Mouse (Mus musculus) kidney, postnatal 0 days (tissue): ENCODE measurements at regions not wholly inside any gene's neighbourhood (a gene's known extent, or its start where the extent isn't known, plus 50 kb on each side); places are given as distances from the start of the nearest gene placed in this dataset.
A peak's percentile ranks its signal among the peaks of the same experiment; 100 is the strongest.

Experiments
- ATAC-seq: fragments of 200-750 bp; cut with Nextera tagmentation; replicated peaks from 2 replicates; pipeline ENCODE4 v1.8.0; 2017; ENCODE audit warnings: low read depth, moderate number of reproducible peaks, moderate TSS enrichment, moderate library complexity; ENCODE audit not compliant: low FRiP score
- DNase-seq: peaks from one replicate; pipeline ENCODE4 v3.0.0-alpha.2; 2016; ENCODE audit warnings: low spot score
- H3K27ac ChIP-seq: fragments of 300-500 bp; sonication (generic); 2 replicates; pipeline ENCODE4 v1.5.1; 2014; ENCODE audit warnings: mild to moderate bottlenecking
- H3K27me3 ChIP-seq: fragments of 300-500 bp; sonication (generic); 2 replicates; pipeline ENCODE4 v1.6.1; 2014; ENCODE audit warnings: low read length, mixed read lengths; ENCODE audit not compliant: insufficient read depth
- H3K36me3 ChIP-seq: fragments of 300-500 bp; sonication (generic); 2 replicates; pipeline ENCODE4 v1.6.1; 2014; ENCODE audit warnings: low read length, mixed read lengths; ENCODE audit not compliant: insufficient read depth
- H3K4me1 ChIP-seq: fragments of 300-500 bp; sonication (generic); replicated peaks from 2 replicates; pipeline ENCODE4 v1.6.1; 2014; ENCODE audit warnings: antibody characterized with exemption, low read length, mixed read lengths; ENCODE audit not compliant: insufficient read depth
- H3K4me2 ChIP-seq: fragments of 300-500 bp; sonication (generic); 2 replicates; pipeline ENCODE4 v1.6.1; 2014; ENCODE audit warnings: mild to moderate bottlenecking, low read length, moderate library complexity, mixed read lengths
- H3K4me3 ChIP-seq: fragments of 300-500 bp; sonication (generic); replicated peaks from 2 replicates; pipeline ENCODE4 v1.5.1; 2014; ENCODE audit warnings: low read depth, low read length
- H3K9ac ChIP-seq: fragments of 300-500 bp; sonication (generic); 2 replicates; pipeline ENCODE4 v1.6.1; 2014; ENCODE audit warnings: low read depth, low read length
- H3K9me3 ChIP-seq: fragments of 300-500 bp; sonication (generic); replicated peaks from 2 replicates; pipeline ENCODE4 v1.6.1; 2016; ENCODE audit warnings: low read length, inconsistent platforms, mixed read lengths
- CTCF ChIP-seq: IDR thresholded peaks from 2 replicates; pipeline ENCODE4 v1.5.1; 2016; ENCODE audit warnings: antibody characterized with exemption, low read depth, mild to moderate bottlenecking, moderate library complexity
- WGBS: fragments of 180-500 bp; shearing (Covaris S2); extraction: QIAGEN DNeasy Blood & Tissue Kit; methylation state at CpG from one replicate; pipeline ENCODE4 v1.1.7; 2014; 5-methylcytosine and 5-hydroxymethylcytosine counted together

- Histone ChIP-seq H3K9ac (no peak overlapping the region), H3K9me3 (no peaks in the 10 kb centered on the region), H3K4me1 (no peaks in the 10 kb centered on the region), H3K27me3 (no peaks in the 10 kb centered on the region), H3K4me3 (no peak overlapping the region), H3K27ac (no peak overlapping the region), H3K4me2 (no peak overlapping the region), H3K36me3 (no peaks in the 10 kb centered on the region)
- ATAC-seq (no peak), DNase-seq (no peak)
- no peak for TF ChIP-seq CTCF
- 79% methylated on average over 25 of the region's 25 CpGs for WGBS
Measured at GRCm38 (mm10) chr10:126169095-126169873, 203.3 kb downstream of the Lrig3 start.

GRCm38 (mm10) chr10:126169874-126170163 lies 203.9 kb downstream of the Lrig3 start:
- peak; percentile 39; the same call in 1 of the 2 replicates for TF ChIP-seq CTCF
- Histone ChIP-seq H3K36me3 (no peaks in the 10 kb centered on the region), H3K9ac (no peak overlapping the region), H3K9me3 (no peaks in the 10 kb centered on the region), H3K27me3 (no peaks in the 10 kb centered on the region), H3K4me2 (no peak overlapping the region), H3K4me3 (no peak overlapping the region), H3K4me1 (no peaks in the 10 kb centered on the region), H3K27ac (no peak overlapping the region)
- no peak for DNase-seq
- no peak for ATAC-seq
- 71% methylated on average over 5 of the region's 5 CpGs for WGBS

- TF ChIP-seq CTCF: no peak
- Histone ChIP-seq H3K4me3 (no peak overlapping the region), H3K9me3 (no peaks in the 10 kb centered on the region), H3K36me3 (no peaks in the 10 kb centered on the region), H3K4me1 (no peaks in the 10 kb centered on the region), H3K27me3 (no peaks in the 10 kb centered on the region), H3K27ac (no peak overlapping the region), H3K9ac (no peak overlapping the region), H3K4me2 (no peak overlapping the region)
- WGBS: 87% methylated on average over 4 of the region's 4 CpGs
- DNase-seq (no peak), ATAC-seq (no peak)
Measured at GRCm38 (mm10) chr10:126176759-126177473, 210.9 kb downstream of the Lrig3 start.

DNA sequence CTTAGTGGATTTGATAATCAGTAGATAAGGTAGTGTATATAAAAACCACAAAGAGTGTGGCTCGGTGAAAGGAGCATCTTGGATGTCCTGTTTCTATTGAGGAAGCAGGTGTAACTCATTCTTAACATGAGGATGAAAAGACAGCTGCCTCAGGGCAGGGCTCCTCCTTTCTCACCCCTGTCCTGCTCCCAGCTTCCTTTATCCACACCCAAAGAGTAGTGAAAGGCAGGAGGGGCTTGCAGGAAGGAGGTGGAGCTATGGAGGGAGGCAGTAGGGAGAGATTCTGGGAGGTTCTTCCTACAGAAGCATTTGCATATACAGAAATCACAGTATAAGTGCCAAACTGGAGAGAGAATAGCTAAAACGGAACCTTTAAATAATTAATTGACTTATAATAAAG lies 216.4 kb downstream of the Lrig3 start:
- H3K4me3 ChIP-seq: no peak overlapping the region
- no peak for TF ChIP-seq CTCF
- H3K27me3 ChIP-seq: no peaks in the 10 kb centered on the region
- no peak for ATAC-seq
- H3K9me3 ChIP-seq: no peaks in the 10 kb centered on the region
- H3K27ac ChIP-seq: no peak overlapping the region
- no peak overlapping the region for H3K9ac ChIP-seq
- 90% methylated on average over 2 of the region's 2 CpGs for WGBS
- H3K4me2 ChIP-seq: no peak overlapping the region
- no peaks in the 10 kb centered on the region for H3K4me1 ChIP-seq
- no peaks in the 10 kb centered on the region for H3K36me3 ChIP-seq
- DNase-seq: no peak

DNA sequence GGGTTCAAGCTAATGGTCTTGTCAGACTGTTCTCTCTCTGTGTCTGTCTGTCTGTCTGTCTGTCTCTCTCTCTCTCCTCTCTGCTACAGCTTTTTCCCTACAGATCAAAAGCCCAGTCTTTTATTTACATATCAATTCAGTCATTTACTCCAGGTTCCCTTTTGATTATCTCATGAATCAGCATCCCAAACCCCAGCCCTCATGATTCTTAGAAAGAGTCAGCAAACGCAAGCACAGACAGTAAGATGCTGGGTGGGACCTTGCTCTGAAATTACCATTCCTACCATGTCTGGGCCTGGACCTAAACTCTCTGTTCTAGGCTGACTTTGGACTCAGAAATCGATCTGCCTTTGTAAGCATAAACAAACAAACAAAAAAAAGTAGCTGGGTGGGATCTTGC lies 218.0 kb downstream of the Lrig3 start:
- no peaks in the 10 kb centered on the region for H3K9me3 ChIP-seq
- no peaks in the 10 kb centered on the region for H3K4me1 ChIP-seq
- no peaks in the 10 kb centered on the region for H3K36me3 ChIP-seq
- no peak overlapping the region for H3K9ac ChIP-seq
- TF ChIP-seq CTCF: no peak
- no peak overlapping the region for H3K4me2 ChIP-seq
- ATAC-seq: no peak
- no peaks in the 10 kb centered on the region for H3K27me3 ChIP-seq
- no peak for DNase-seq
- no peak overlapping the region for H3K4me3 ChIP-seq
- no peak overlapping the region for H3K27ac ChIP-seq
- 84% methylated on average over 2 of the region's 2 CpGs for WGBS

DNA sequence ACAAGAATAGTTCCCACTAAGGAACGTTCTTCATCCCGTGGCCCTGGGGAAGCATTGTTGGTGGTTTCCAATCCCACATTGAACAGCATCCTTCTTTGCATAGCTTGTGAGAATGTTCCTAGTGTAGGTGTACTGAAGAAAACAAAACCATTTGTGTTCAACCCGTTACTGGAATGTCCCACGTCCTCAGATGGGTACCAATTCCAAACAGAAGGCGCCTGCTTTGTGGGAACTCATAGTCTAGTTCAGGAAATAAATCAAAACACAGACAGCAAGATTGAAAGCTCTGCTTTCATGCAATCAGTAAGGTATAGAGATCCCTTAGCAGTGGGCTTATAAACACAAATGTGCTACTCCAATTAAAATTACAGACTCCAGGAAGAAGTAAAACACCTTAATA lies 219.4 kb downstream of the Lrig3 start:
- Histone ChIP-seq H3K9ac (no peak overlapping the region), H3K36me3 (no peaks in the 10 kb centered on the region), H3K9me3 (no peaks in the 10 kb centered on the region), H3K27me3 (no peaks in the 10 kb centered on the region), H3K4me1 (no peaks in the 10 kb centered on the region), H3K4me2 (no peak overlapping the region), H3K27ac (no peak overlapping the region), H3K4me3 (no peak overlapping the region)
- no peak for TF ChIP-seq CTCF
- ATAC-seq (no peak), DNase-seq (no peak)
- WGBS: 88% methylated on average over 5 of the region's 5 CpGs
